Mouse (Mus musculus) adrenal gland, adult 8-10 months (tissue): ENCODE results near the gene Rps8. TPM values are rescaled to one million over a fixed set of nuclear protein-coding genes. Genes with fewer than 3 reads are reported as not detected.

Experiments used
- DNase-seq: peaks from one replicate; pipeline ENCODE4 v3.0.0; 2022
- total RNA-seq, 4 experiments: library from RNA; stranded (reverse); gene quantifications; 2 replicates each; pipeline ENCODE4 v1.2.4; 2022

Gene Rps8
- total RNA-seq, 4 experiments from 2014 or later = 974 to 1,059 (median 1,012) TPM

- DNase-seq = no peak
These were observed 7.9 kb downstream of the Rps8 start for GRCm38 (mm10) chr4:117148047-117148713.

GRCm38 (mm10) chr4:117146176-117146575, 9.9 kb downstream of the Rps8 start:
- DNase-seq = peak; percentile 82

GRCm38 (mm10) chr4:117145248-117145647, 10.8 kb downstream of the Rps8 start:
- DNase-seq = no peak

GRCm38 (mm10) chr4:117143023-117143422, 13.0 kb downstream of the Rps8 start:
- no peak for DNase-seq

- DNase-seq = no peak
These were observed 15.4 kb downstream of the Rps8 start for GRCm38 (mm10) chr4:117140613-117141012.

- no peak for DNase-seq
These were observed 16.8 kb downstream of the Rps8 start for GRCm38 (mm10) chr4:117139217-117139612.

GRCm38 (mm10) chr4:117138295-117139216, 17.5 kb downstream of the Rps8 start:
- no peak for DNase-seq

- peak; percentile 88 for DNase-seq
These were observed 20.0 kb downstream of the Rps8 start for GRCm38 (mm10) chr4:117136034-117136433.

GRCm38 (mm10) chr4:117134601-117134995, 21.4 kb downstream of the Rps8 start:
- no peak for DNase-seq

GRCm38 (mm10) chr4:117133817-117134600, 22.0 kb downstream of the Rps8 start, which contains the start of gene Plk3:
Gene Plk3, minus strand, starts transcription at chr4:117133963.
- peak; percentile 97 for DNase-seq

- no peak for DNase-seq
These were observed 22.7 kb downstream of the Rps8 start for GRCm38 (mm10) chr4:117133366-117133796.

- no peak for DNase-seq
These were observed 23.3 kb downstream of the Rps8 start for GRCm38 (mm10) chr4:117132794-117133143.

GRCm38 (mm10) chr4:117131890-117132793, 23.9 kb downstream of the Rps8 start:
- DNase-seq = no peak

GRCm38 (mm10) chr4:117131198-117131597, 24.8 kb downstream of the Rps8 start:
- no peak for DNase-seq

GRCm38 (mm10) chr4:117130790-117131189, 25.3 kb downstream of the Rps8 start:
- DNase-seq = no peak

GRCm38 (mm10) chr4:117127991-117128686, 27.9 kb downstream of the Rps8 start:
- no peak for DNase-seq

GRCm38 (mm10) chr4:117126675-117127290, 29.3 kb downstream of the Rps8 start, which contains the start of gene Tctex1d4:
Gene Tctex1d4, plus strand, starts transcription at chr4:117126794.
- no peak for DNase-seq

GRCm38 (mm10) chr4:117125910-117126674, 30.0 kb downstream of the Rps8 start:
- DNase-seq = peak; percentile 83

GRCm38 (mm10) chr4:117125348-117125909, 30.6 kb downstream of the Rps8 start, which contains the start of gene Btbd19:
Gene Btbd19, minus strand, starts transcription at chr4:117125725.
- no peak for DNase-seq
